Mouse (Mus musculus) forebrain, embryonic 12.5 days (tissue): ENCODE results near the gene Zfp821. TPM values are rescaled to one million over a fixed set of nuclear protein-coding genes. Genes with fewer than 3 reads are reported as not detected.

Source experiments
- ATAC-seq: fragments of 200-750 bp; cut with Nextera tagmentation; 2 replicates; pipeline ENCODE4 v1.8.0; 2017; ENCODE audit warnings: moderate TSS enrichment; ENCODE audit not compliant: low FRiP score
- H3K27ac ChIP-seq: fragments of 300-500 bp; sonication (generic); 2 replicates; pipeline ENCODE4 v1.5.1; 2016; ENCODE audit warnings: mild to moderate bottlenecking
- H3K27me3 ChIP-seq: fragments of 300-500 bp; sonication (generic); 2 replicates; pipeline ENCODE4 v1.6.1; 2016; ENCODE audit warnings: mild to moderate bottlenecking
- H3K36me3 ChIP-seq: fragments of 300-500 bp; sonication (generic); replicated peaks from 2 replicates; pipeline ENCODE4 v1.6.1; 2016; ENCODE audit warnings: mild to moderate bottlenecking
- H3K4me1 ChIP-seq: fragments of 300-500 bp; sonication (generic); 2 replicates; pipeline ENCODE4 v1.6.1; 2016
- H3K4me2 ChIP-seq: fragments of 300-500 bp; sonication (generic); 2 replicates; pipeline ENCODE4 v1.6.1; 2016; ENCODE audit warnings: mild to moderate bottlenecking, moderate library complexity
- H3K4me3 ChIP-seq: fragments of 300-500 bp; sonication (generic); replicated peaks from 2 replicates; pipeline ENCODE4 v1.5.1; 2016; ENCODE audit warnings: mild to moderate bottlenecking
- H3K9ac ChIP-seq: fragments of 300-500 bp; sonication (generic); 2 replicates; pipeline ENCODE4 v1.6.1; 2016; ENCODE audit warnings: mild to moderate bottlenecking
- H3K9me3 ChIP-seq: fragments of 300-500 bp; sonication (generic); 2 replicates; pipeline ENCODE4 v1.6.1; 2016
- WGBS: fragments of 180-500 bp; shearing (Covaris S2); methylation state at CpG from one replicate; pipeline ENCODE4 v1.1.7; 2016; 5-methylcytosine and 5-hydroxymethylcytosine counted together
- polyA plus RNA-seq: library from polyadenylated mRNA; unstranded; fragments of >200 nt; fragmentation: Nextera tagmentation; extraction: Ambion mirVana; gene quantifications from 2 replicates; pipeline ENCODE4 v1.2.1, GENCODE M21; 2016

Zfp821 gene
- 73.1 and 78.5 TPM in 2 replicates for polyA plus RNA-seq

DNA sequence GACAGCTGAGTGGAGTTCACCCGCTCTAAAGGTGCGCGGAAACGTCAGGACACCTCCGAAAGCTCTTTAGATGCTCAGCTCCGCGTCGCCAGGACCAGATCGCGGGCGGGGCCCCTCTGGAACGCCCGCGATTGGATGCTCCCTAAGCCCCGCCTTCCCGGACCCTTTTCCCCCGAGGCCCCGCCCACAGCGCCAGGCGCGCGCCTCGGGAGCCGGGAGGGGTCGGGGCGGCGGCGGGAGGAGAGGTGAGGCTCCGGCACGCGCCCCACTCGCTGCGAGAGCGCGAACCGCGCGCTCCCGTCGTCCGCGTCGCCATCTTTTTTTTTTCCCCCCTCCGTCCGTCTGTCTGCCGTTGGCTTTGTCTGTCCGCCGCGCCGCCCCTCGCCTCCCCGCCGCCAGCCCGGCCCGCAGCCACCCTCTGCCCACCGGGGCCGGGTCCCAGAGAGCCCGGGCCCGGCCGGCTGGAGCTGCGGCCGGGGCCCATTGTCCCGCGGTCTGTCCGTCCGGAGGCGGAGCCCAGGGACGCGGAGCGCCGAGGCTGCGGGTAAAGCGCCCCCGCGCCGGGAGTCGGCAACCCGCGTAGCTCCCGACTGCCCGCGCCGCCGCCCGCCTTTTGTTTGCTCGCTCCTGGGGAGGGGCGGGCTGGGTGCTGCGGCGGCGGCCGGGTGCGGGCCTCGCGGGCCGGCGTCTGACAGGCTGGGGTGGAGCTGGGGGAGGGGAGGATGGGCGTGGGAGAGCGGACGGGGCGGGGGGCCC is at the start of gene Zfp821:
Gene Zfp821, plus strand, starts transcription at position 227 of the 756 bp plus-strand sequence.
- Histone ChIP-seq H3K9me3 (no peaks in the 10 kb centered on the region), H3K36me3 (peaks cover 29% of the 10 kb centered on the region), H3K9ac (peak within 1 kb of the TSS; percentile 99), H3K4me1 (peaks cover 33% of the 10 kb centered on the region), H3K4me3 (peak within 1 kb of the TSS; percentile 87), H3K4me2 (peak within 1 kb of the TSS; percentile 73), H3K27me3 (peaks cover 25% of the 10 kb centered on the region), H3K27ac (peak within 1 kb of the TSS; percentile 95)
- whole genome bisulfite sequencing: 0% methylated on average over 79 of the region's 100 CpGs
- ATAC-seq: peak; percentile 89

DNA sequence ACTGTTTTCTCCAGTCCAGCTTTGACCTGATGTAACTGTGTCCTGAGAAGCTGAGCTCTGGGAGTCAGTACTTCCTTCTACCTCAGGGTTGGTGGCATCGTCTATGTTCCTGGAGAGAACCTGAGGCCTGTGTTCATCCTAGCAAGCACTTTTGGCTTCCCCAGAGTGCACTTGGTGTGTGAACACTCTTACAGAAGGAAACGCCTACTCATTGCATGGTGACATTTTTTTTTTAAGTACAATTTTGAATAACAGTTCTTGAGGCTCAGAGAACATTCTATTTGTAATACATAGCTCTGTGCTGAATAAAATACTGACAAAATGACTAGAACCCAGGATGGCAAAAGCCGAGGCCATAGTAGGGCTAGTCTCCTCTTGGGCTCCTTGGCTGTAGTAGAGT is 48.5 kb upstream of the Zfp821 start:
- ATAC-seq: no peak
- 89% methylated on average over 3 of the region's 3 CpGs for WGBS

DNA sequence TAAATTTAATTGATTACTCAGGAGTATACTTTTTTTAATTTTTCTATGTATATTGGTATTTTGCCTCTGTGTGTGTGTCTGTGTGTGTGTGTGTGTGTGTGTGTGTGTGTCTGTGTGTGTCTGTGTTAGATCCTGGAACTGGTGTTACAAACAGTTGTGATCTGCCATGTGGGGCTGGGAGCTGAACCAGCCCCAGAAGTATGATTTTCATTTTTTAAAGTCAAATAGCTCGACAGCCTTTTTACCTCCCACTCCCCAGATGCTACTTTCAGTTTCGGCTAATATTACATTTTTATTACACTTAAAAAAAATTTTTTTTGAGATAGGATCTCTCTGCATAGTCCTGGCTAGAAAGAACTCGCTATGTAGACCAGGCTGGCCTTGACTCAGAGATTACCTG is 43.0 kb upstream of the Zfp821 start:
- Histone ChIP-seq H3K9ac (no peak overlapping the region), H3K36me3 (peaks cover 9% of the 10 kb centered on the region), H3K4me2 (no peak overlapping the region), H3K27me3 (no peaks in the 10 kb centered on the region), H3K27ac (no peak overlapping the region), H3K4me3 (no peak overlapping the region), H3K4me1 (no peaks in the 10 kb centered on the region), H3K9me3 (no peaks in the 10 kb centered on the region)
- ATAC-seq: no peak
- 90% methylated on average over 3 of the region's 3 CpGs for WGBS

More for the DNA sequence above, 48.5 kb upstream of the Zfp821 start:
- Histone ChIP-seq H3K27ac (no peak overlapping the region), H3K4me1 (no peaks in the 10 kb centered on the region), H3K9me3 (no peaks in the 10 kb centered on the region), H3K9ac (no peak overlapping the region), H3K27me3 (no peaks in the 10 kb centered on the region), H3K4me2 (no peak overlapping the region), H3K36me3 (no peaks in the 10 kb centered on the region), H3K4me3 (no peak overlapping the region)

DNA sequence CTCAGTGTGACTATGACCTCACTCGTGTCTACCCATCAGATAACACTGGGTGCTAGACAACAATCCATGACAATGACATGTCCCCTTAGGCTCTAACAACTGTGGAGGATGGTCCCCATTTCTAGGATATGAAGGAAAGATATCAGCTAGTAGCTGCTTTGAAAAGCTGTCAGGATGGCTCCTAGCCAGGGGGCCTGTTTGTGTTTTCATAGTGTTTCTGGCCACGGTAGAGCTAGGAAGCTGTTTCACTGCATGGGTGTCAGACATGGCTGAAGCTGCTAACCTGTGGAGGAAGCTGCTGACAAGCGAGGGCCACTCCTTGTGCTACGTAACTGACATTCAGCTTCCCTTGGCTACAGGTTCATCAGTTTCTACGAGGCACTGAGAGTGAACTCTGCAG is 38.7 kb upstream of the Zfp821 start:
- 87% methylated on average over 5 of the region's 5 CpGs for WGBS
- peaks cover 51% of the 10 kb centered on the region for H3K36me3 ChIP-seq

DNA sequence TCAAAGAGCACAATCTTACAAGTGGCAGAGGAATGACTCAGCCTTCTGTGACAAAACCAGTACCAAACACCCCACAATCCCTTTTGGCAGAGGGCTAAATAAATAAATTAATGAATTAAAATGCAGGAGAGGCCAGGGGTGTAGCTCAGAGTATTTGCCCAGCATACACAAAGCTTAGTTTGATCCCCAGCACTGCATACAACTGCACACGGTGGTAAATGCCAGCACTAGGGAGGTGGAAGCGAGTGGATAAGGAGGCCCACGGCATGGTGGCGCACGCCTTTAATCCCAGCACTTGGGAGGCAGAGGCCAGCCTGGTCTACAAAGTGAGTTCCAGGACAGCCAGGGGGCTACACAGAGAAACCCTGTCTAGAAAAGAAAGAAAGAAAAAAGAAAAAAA is 32.7 kb upstream of the Zfp821 start:
- peaks cover 98% of the 10 kb centered on the region for H3K36me3 ChIP-seq

More for the DNA sequence above, 38.7 kb upstream of the Zfp821 start:
- H3K9ac ChIP-seq: no peak overlapping the region
- no peak overlapping the region for H3K4me3 ChIP-seq
- no peak overlapping the region for H3K4me2 ChIP-seq
- H3K9me3 ChIP-seq: no peaks in the 10 kb centered on the region
- H3K4me1 ChIP-seq: no peaks in the 10 kb centered on the region
- no peak overlapping the region for H3K27ac ChIP-seq
- H3K27me3 ChIP-seq: no peaks in the 10 kb centered on the region
- ATAC-seq: no peak

DNA sequence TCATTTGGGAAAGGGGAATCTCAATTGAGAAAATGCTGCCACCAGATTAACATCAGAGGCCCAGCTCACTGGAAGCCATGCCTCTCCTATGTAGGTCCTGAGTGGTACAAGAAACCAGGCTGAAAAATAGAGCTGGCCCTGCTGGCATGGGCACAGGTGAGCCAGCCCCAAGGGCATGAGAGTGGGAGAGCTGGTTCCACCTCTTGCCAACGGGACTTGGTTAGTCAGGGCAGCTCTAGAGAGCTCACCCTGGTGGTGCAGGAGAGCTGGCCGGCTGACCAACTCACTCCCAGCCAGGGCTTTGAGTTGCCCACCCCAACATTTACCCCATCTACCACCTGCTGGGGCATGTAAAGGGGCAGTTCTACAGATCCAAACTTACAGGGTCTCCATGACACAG is 31.8 kb upstream of the Zfp821 start:
- H3K36me3 ChIP-seq: peaks cover 98% of the 10 kb centered on the region
- 90% methylated on average over 2 of the region's 2 CpGs for WGBS

More for the DNA sequence above, 32.7 kb upstream of the Zfp821 start:
- H3K27me3 ChIP-seq: no peaks in the 10 kb centered on the region
- no peak overlapping the region for H3K27ac ChIP-seq
- H3K9me3 ChIP-seq: no peaks in the 10 kb centered on the region
- ATAC-seq: no peak
- no peak overlapping the region for H3K9ac ChIP-seq
- no peak overlapping the region for H3K4me3 ChIP-seq
- H3K4me2 ChIP-seq: no peak overlapping the region
- no peaks in the 10 kb centered on the region for H3K4me1 ChIP-seq
- WGBS: 92% methylated on average over 5 of the region's 5 CpGs

DNA sequence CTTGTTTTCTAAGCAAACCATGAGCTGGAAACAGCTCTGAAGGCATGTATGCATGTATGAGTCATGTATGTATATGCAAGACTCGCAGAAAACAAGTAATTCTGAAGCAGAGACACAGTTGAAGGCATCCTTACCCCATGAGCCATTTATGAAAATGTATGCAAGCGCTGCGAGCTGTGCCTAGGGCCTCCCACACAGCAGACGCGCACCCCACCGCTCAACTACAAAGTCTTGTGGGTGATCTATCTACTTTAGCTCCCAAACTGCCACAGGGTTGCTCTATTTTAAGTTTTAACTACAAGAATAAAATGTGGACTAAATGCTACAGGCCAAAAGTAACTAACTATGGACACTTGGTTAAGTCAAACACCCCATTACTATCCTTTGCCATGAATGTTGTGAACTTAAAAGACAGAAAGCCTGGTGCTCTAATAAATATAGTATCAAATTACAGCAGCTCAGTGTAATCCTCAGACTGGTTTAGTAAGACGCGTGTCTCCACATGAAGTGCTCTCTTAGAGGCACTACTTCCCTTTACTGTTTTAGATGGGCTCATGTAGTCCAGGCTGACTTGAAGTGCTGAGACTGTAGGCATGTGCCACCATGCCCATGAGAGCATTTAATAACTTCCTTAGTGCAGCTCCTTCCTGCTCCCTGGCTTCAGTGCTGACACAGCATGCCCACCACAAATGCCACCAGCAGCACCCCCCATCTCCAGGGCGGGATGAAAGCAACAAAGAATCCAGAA is 29.3 kb upstream of the Zfp821 start:
- H3K4me2 ChIP-seq: no peak overlapping the region
- H3K27ac ChIP-seq: no peak overlapping the region
- H3K9ac ChIP-seq: no peak overlapping the region
- no peaks in the 10 kb centered on the region for H3K4me1 ChIP-seq
- no peak overlapping the region for H3K4me3 ChIP-seq
- 92% methylated on average over 9 of the region's 9 CpGs for WGBS
- H3K36me3 ChIP-seq: peaks cover 94% of the 10 kb centered on the region
- no peak for ATAC-seq
- no peaks in the 10 kb centered on the region for H3K27me3 ChIP-seq
- no peaks in the 10 kb centered on the region for H3K9me3 ChIP-seq

More for the DNA sequence above, 31.8 kb upstream of the Zfp821 start:
- Histone ChIP-seq H3K4me3 (no peak overlapping the region), H3K9ac (no peak overlapping the region), H3K27ac (no peak overlapping the region), H3K9me3 (no peaks in the 10 kb centered on the region), H3K4me1 (no peaks in the 10 kb centered on the region), H3K4me2 (no peak overlapping the region), H3K27me3 (no peaks in the 10 kb centered on the region)
- no peak for ATAC-seq

DNA sequence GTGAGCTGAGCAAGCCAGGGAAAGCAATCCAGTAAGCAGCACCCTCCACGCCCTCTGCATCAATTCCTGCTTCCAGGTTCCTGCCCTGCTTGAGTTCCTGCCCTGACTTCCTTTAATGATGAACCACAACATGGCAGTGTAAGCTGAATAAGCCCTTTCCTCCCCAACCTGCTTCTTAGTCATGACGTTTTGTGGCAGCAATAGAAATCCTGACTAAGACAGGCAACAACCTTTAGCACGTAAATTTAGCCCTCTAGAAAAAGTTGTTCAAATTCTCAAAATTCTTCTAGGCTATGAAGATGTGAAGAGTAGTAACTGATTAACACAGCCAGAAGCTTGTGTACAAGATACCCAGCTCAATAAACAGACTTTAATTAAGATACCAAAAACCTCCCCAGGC is 23.8 kb upstream of the Zfp821 start:
- Histone ChIP-seq H3K4me2 (no peak overlapping the region), H3K9ac (no peak overlapping the region), H3K36me3 (peaks cover 68% of the 10 kb centered on the region), H3K27me3 (no peaks in the 10 kb centered on the region), H3K27ac (no peak overlapping the region), H3K4me3 (no peak overlapping the region), H3K4me1 (no peaks in the 10 kb centered on the region), H3K9me3 (no peaks in the 10 kb centered on the region)
- ATAC-seq: no peak
- 92% methylated on average over 3 of the region's 3 CpGs for WGBS

DNA sequence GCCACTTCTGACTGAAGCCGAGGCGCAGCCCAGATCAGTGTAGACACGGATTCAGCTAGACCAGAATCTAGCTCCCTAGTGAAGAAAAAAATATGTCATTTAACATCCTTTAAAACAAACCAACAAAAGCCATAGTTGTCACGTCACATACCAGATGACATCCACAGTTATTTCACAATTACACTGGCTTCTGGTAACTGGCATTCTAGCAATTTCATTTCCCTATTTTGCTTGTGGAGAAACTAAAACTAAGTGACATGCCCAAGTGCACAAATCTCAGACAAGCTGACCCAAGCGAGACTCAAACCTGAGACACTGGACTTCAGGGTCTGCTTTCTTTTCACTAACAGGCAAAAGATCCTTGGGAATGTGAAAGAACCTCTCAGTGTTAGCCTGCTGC is 23.2 kb upstream of the Zfp821 start:
- Histone ChIP-seq H3K9me3 (no peaks in the 10 kb centered on the region), H3K4me1 (no peaks in the 10 kb centered on the region), H3K27ac (no peak overlapping the region), H3K36me3 (peaks cover 62% of the 10 kb centered on the region), H3K4me3 (no peak overlapping the region), H3K9ac (no peak overlapping the region), H3K4me2 (no peak overlapping the region), H3K27me3 (no peaks in the 10 kb centered on the region)
- no peak for ATAC-seq
- whole genome bisulfite sequencing: 95% methylated on average over 5 of the region's 5 CpGs

DNA sequence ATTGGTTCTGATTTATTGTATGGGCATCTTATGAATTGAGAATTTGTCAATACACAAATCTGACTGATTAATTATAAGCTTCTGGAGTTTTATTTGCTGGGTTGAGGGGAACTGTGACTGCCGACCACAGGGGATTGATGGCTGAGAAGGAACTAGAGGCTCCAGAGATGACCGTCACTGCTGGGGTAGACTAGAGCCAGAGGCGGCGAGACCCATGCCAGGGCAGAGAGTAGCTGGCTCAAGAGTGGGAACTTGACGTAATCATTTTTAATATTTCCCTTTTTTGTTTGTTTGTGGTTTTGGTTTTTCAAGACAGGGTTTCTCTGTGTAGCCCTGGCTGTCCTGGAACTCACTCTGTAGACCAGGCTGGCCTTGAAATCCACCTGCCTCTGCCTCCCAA is 18.1 kb upstream of the Zfp821 start:
- ATAC-seq: no peak
- H3K36me3 ChIP-seq: peaks cover 18% of the 10 kb centered on the region
- H3K27me3 ChIP-seq: no peaks in the 10 kb centered on the region
- H3K4me1 ChIP-seq: peaks cover 22% of the 10 kb centered on the region
- H3K9ac ChIP-seq: no peak overlapping the region
- H3K4me3 ChIP-seq: no peak overlapping the region
- no peak overlapping the region for H3K4me2 ChIP-seq
- WGBS: 93% methylated on average over 5 of the region's 5 CpGs
- H3K9me3 ChIP-seq: no peaks in the 10 kb centered on the region
- no peak overlapping the region for H3K27ac ChIP-seq

DNA sequence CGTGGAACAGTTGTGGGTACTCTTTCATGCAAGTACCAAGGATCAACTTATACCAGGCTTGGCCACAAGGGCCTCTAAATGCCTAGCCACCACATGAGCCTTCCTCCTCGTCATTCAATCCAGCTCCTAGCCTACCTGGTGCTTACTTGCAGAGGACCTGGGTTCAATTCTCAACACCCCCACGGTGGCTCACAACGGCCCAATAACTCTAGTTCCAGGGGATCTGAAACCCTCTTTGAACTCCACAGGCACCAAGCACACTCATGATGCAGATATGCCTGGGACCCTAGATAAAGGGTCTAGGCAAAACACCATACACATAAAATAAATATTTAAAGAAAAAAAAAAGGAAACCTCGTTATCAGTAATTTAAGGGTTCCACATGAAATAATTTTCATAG is 13.6 kb upstream of the Zfp821 start:
- Histone ChIP-seq H3K9ac (peak overlapping the region; percentile 95), H3K4me3 (peak overlapping the region; percentile 99), H3K9me3 (no peaks in the 10 kb centered on the region), H3K4me2 (peak overlapping the region; percentile 75), H3K27ac (no peak overlapping the region), H3K4me1 (peaks cover 31% of the 10 kb centered on the region), H3K36me3 (0 out of 2 replicates have a peak, but pooled peaks cover 3% of the 10 kb centered on the region), H3K27me3 (peaks cover 3% of the 10 kb centered on the region; the same call in 1 of the 2 replicates)
- ATAC-seq: no peak
- WGBS: 59% methylated on average over 5 of the region's 5 CpGs

DNA sequence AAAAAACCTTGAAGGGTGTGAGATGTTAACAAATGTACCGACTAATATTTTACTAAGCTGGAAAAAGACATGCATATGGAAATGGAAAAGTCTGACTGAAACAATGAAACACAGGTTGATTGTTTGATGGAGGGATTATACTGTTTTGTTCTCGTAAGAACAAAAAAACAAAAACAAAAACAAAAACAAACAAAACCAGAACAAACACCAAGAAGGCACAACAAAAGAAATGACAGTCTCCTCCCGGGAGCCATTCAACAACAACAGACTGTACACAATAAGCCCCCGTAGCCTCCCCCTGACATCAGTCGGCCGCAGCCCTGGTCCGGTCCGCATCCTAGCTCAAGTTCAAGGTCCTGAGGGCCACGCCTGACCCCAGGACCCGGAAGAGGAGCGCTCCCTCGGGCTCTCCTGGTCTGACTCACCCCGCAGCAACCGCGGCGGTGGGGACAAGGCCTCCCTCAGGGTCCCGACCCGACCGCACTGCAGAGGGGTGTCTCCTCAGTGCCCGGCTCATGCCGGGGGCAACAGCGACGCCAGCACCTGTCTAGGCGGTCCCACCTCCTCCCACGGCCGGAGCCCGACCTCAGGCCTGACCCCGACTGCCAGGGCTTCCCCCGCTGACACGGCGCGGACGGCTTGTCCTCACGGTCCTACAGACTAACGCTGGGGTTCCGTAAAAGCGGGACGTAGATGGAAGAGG is 12.8 kb upstream of the Zfp821 start:
- Histone ChIP-seq H3K9me3 (no peaks in the 10 kb centered on the region), H3K4me2 (peak overlapping the region; percentile 75), H3K36me3 (0 out of 2 replicates have a peak, but pooled peaks cover 3% of the 10 kb centered on the region), H3K27me3 (peaks cover 3% of the 10 kb centered on the region; the same call in 1 of the 2 replicates), H3K9ac (peak overlapping the region; percentile 95), H3K27ac (peak overlapping the region; percentile 79), H3K4me3 (peak overlapping the region; percentile 99), H3K4me1 (peaks cover 31% of the 10 kb centered on the region)
- 1% methylated on average over 38 of the region's 38 CpGs for WGBS
- ATAC-seq: peak; percentile 64
